Mouse (Mus musculus) small intestine, adult 2 months (tissue): ENCODE results near the gene Marveld2.

Experiments
- CTCF ChIP-seq: fragments of 200-500 bp; IDR thresholded peaks from 2 replicates; pipeline ENCODE4 v1.5.1; 2012; ENCODE audit warnings: low read depth, mild to moderate bottlenecking, control low read depth, inconsistent platforms, low read length, moderate library complexity, mixed read lengths; ENCODE audit not compliant: insufficient replicate concordance, insufficient read length; ENCODE audit errors: extremely low read depth
- POLR2A ChIP-seq: fragments of 200-500 bp; IDR thresholded peaks from 2 replicates; pipeline ENCODE4 v1.6.1; 2012; ENCODE audit warnings: low read depth, mild to moderate bottlenecking, control low read depth, inconsistent platforms, low read length, moderate library complexity

GRCm38 (mm10) chr13:100559449-100559848, 57.3 kb downstream of the Marveld2 start:
- TF ChIP-seq CTCF = no peak
- TF ChIP-seq POLR2A = no peak
